Mouse (Mus musculus) liver, embryonic 14.5 days (tissue): ENCODE data around the gene Gm49486. TPM values are rescaled to one million over a fixed set of nuclear protein-coding genes. Genes with fewer than 3 reads are reported as not detected.

Experiments used
- ATAC-seq: fragments of 200-750 bp; cut with Nextera tagmentation; 2 replicates; pipeline ENCODE4 v1.8.0; 2017; ENCODE audit warnings: moderate number of reproducible peaks, mild to moderate bottlenecking, moderate library complexity; ENCODE audit not compliant: insufficient read depth
- DNase-seq, 3 experiments: peaks; one replicate each; pipeline ENCODE4 v3.0.0-alpha.2; 2012 to 2013; ENCODE audit warnings: low read depth in 3 of 3, low spot score in 3 of 3
- H3K27ac ChIP-seq: fragments of 300-500 bp; sonication (generic); 2 replicates; pipeline ENCODE4 v1.5.1; 2014; ENCODE audit warnings: moderate library complexity, mild to moderate bottlenecking, control low read depth, inconsistent platforms
- H3K27me3 ChIP-seq: fragments of 300-500 bp; sonication (generic); 2 replicates; pipeline ENCODE4 v1.6.1; 2014; ENCODE audit warnings: mild to moderate bottlenecking, low read length, moderate library complexity; ENCODE audit not compliant: control insufficient read depth, insufficient read depth
- H3K36me3 ChIP-seq: fragments of 300-500 bp; sonication (generic); replicated peaks from 2 replicates; pipeline ENCODE4 v1.6.1; 2014; ENCODE audit warnings: low read depth; ENCODE audit not compliant: control insufficient read depth, insufficient read depth
- H3K4me1 ChIP-seq, 2 experiments: fragments of 200-500 bp in 1 of 2; fragments of 300-500 bp in 1 of 2; sonication (generic) in 1 of 2; replicated peaks; 2 replicates each; pipeline ENCODE4 v1.6.1; 2012 to 2014; ENCODE audit warnings: antibody characterized with exemption in 1 of 2, inconsistent platforms in 1 of 2, low read length in 1 of 2; ENCODE audit not compliant: control insufficient read depth in 2 of 2, insufficient read depth in 2 of 2
- H3K4me2 ChIP-seq: fragments of 300-500 bp; sonication (generic); 2 replicates; pipeline ENCODE4 v1.6.1; 2014; ENCODE audit warnings: low read depth, mild to moderate bottlenecking, control low read depth, moderate library complexity
- H3K4me3 ChIP-seq, 2 experiments: fragments of 200-500 bp in 1 of 2; fragments of 300-500 bp in 1 of 2; sonication (generic) in 1 of 2; 2 replicates each; pipeline ENCODE4 v1.5.1; 2012 to 2014; ENCODE audit warnings: low read depth in 2 of 2, low read length in 2 of 2, mild to moderate bottlenecking in 2 of 2, control low read depth in 1 of 2, inconsistent platforms in 1 of 2, moderate library complexity in 1 of 2; ENCODE audit not compliant: insufficient read depth in 1 of 2
- H3K9ac ChIP-seq: fragments of 300-500 bp; sonication (generic); replicated peaks from 2 replicates; pipeline ENCODE4 v1.6.1; 2014; ENCODE audit warnings: mild to moderate bottlenecking, control low read depth, moderate library complexity
- H3K9me3 ChIP-seq: fragments of 300-500 bp; sonication (generic); 2 replicates; pipeline ENCODE4 v1.6.1; 2016; ENCODE audit warnings: low read length, mixed read lengths; ENCODE audit not compliant: control insufficient read depth
- CTCF ChIP-seq: IDR thresholded peaks from 2 replicates; pipeline ENCODE4 v1.5.1; 2016; ENCODE audit warnings: antibody characterized with exemption, low read depth, control low read depth
- EP300 ChIP-seq: IDR thresholded peaks from 2 replicates; pipeline ENCODE4 v1.6.1; 2016; ENCODE audit warnings: antibody characterized with exemption, low read depth
- WGBS: fragments of 180-500 bp; shearing (Covaris S2); extraction: QIAGEN DNeasy Blood & Tissue Kit; methylation state at CpG from one replicate; pipeline ENCODE4 v1.1.7; 2014; ENCODE audit not compliant: insufficient replicate concordance; 5-methylcytosine and 5-hydroxymethylcytosine counted together
- polyA plus RNA-seq, 2 experiments: library from polyadenylated mRNA; depleted of rRNA in 1 of 2; stranded (reverse) in 1 of 2; unstranded in 1 of 2; fragments of >200 nt; fragmentation: Nextera tagmentation in 1 of 2; extraction: Ambion mirVana in 1 of 2; gene quantifications; 2 replicates each; pipeline versions ENCODE4 v1.2.1 to v1.2.3; 2012 to 2014

The Gm49486 gene
- polyA plus RNA-seq, 2 experiments: 0.06 TPM; not detected in 1

DNA sequence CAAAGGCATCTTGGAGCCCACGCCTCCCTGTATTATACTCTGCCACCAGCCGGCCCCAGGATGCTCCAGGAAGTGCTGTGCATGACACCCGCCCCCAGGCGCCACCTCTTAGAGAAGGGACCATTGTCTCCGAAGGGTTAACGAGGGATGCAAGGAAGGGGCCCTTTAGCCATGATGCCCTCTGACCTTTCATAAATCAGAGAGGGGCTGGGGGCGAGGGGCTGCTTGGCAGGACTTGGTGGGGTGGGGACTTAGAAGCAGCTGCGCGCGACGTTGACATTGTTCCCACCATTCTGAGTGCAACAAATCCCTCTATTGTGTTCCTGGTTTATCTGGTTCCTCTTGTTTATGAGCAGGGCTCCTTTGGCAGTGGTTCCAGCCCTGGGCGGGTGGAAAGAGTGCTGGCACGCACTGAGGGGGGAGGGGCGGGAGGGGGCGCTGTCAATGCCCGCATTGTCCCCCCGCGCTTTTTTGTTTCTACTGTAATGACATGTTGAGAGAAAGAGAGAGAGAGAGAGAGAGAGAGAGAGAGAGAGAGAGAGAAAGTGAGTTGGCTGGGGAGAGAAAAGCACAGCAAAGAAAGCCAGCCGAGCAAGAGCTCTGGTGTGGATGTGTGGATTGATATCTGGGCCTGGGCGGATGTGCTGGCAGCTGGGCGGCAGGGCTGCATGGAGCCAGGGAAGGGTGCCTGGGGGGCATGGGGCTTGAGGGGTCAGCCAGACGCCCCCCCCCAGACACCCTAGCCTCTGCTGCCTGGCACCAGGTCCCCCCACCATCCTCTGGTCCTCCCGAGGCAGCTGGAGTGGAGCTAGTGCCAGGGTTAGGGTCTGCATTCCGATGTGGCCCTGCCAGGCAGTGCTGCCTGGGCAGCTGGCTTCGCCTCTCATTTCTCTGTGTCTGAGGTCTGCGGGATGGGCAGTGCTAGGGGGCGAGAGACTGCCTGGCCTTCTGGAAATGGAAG, 36.0 kb upstream of the Gm49486 start:
- ATAC-seq (no peak), DNase-seq (no peak)
- Histone ChIP-seq H3K4me2 (no peak overlapping the region), H3K4me3 (no peak overlapping the region), H3K9ac (no peak overlapping the region), H3K27me3 (no peaks in the 10 kb centered on the region), H3K4me1 (no peaks in the 10 kb centered on the region), H3K27ac (no peak overlapping the region), H3K9me3 (no peaks in the 10 kb centered on the region), H3K36me3 (no peaks in the 10 kb centered on the region)
- no peak for TF ChIP-seq CTCF
- TF ChIP-seq EP300: no peak
- 47% methylated on average over 27 of the region's 27 CpGs for WGBS

DNA sequence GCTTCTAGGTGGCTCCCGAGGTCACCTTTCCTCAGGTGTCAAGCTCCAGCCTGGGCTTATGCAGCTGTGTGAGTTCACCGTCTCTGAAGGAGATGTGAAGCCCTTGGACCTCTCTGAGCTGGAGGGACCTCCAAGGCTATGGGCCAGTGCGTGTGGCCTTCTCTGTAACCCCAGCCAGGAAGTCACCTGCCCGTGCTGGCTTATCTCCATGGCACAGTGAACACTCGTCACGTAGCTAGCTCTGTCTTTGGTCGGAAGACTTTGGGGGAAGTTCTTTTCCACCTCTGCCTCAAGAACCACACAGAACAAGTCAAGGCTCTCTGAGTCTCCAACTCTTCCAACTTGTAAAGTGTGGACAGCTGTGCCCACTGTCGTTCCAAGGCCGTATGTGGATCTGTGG, 35.1 kb upstream of the Gm49486 start:
- H3K36me3 ChIP-seq: no peaks in the 10 kb centered on the region
- DNase-seq (no peak), ATAC-seq (no peak)
- no peak overlapping the region for H3K4me3 ChIP-seq
- H3K9me3 ChIP-seq: no peaks in the 10 kb centered on the region
- 27% methylated on average over 9 of the region's 9 CpGs for WGBS
- H3K4me1 ChIP-seq: no peaks in the 10 kb centered on the region
- H3K4me2 ChIP-seq: no peak overlapping the region
- H3K27ac ChIP-seq: no peak overlapping the region
- TF ChIP-seq CTCF: no peak
- H3K27me3 ChIP-seq: no peaks in the 10 kb centered on the region
- H3K9ac ChIP-seq: no peak overlapping the region

DNA sequence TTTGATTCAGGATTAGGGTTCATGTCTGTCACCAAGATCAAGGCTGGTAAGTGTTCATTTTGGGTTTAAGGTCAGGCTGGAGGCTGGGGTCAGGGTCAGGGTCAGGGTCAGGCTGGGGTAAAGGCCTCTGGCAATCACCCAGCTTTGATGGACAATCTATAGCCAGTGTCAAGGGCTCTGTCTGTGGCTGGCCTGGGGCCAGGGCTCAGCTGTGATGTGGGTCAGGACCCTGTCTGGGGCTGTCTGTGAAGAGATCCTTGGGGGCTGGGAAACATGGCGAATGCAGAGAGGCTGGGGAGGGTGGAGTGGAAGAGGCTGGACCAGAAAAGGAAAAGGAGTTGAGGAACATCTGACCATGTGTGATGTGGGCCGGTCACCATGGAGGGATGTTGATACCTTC, 34.2 kb upstream of the Gm49486 start:
- H3K4me1 ChIP-seq: no peaks in the 10 kb centered on the region
- H3K36me3 ChIP-seq: no peaks in the 10 kb centered on the region
- no peak overlapping the region for H3K27ac ChIP-seq
- no peaks in the 10 kb centered on the region for H3K27me3 ChIP-seq
- DNase-seq (no peak), ATAC-seq (peak; percentile 39; the same call in 1 of the 2 replicates)
- H3K9me3 ChIP-seq: no peaks in the 10 kb centered on the region
- H3K4me3 ChIP-seq: no peak overlapping the region
- H3K9ac ChIP-seq: no peak overlapping the region
- no peak overlapping the region for H3K4me2 ChIP-seq
- WGBS: 66% methylated on average over 2 of the region's 2 CpGs
- TF ChIP-seq CTCF: no peak

DNA sequence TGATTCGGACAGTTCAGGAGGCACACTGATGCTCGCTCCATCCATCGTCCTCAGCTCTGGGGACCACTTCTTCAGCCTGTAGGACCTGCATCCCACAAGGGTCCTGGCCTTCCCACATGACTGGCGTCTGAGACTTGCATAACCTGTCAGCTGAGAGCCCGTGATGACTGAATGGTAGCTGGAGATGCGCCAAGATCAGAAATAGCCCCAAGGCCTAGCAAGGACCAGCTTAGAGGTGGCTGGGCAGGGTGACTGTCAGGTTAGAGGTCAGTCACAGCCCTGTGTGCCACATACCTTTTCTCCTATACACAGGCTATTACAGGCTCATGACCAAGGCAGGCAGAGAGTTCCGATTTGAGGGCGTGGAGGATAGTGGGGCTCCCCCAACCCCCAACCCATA, 33.7 kb upstream of the Gm49486 start:
- Histone ChIP-seq H3K4me1 (no peaks in the 10 kb centered on the region), H3K27me3 (no peaks in the 10 kb centered on the region), H3K9ac (no peak overlapping the region), H3K9me3 (no peaks in the 10 kb centered on the region), H3K4me2 (no peak overlapping the region), H3K36me3 (no peaks in the 10 kb centered on the region), H3K4me3 (no peak overlapping the region), H3K27ac (no peak overlapping the region)
- DNase-seq (no peak), ATAC-seq (no peak)
- 56% methylated on average over 8 of the region's 8 CpGs for WGBS
- TF ChIP-seq EP300 (no peak), CTCF (no peak)

DNA sequence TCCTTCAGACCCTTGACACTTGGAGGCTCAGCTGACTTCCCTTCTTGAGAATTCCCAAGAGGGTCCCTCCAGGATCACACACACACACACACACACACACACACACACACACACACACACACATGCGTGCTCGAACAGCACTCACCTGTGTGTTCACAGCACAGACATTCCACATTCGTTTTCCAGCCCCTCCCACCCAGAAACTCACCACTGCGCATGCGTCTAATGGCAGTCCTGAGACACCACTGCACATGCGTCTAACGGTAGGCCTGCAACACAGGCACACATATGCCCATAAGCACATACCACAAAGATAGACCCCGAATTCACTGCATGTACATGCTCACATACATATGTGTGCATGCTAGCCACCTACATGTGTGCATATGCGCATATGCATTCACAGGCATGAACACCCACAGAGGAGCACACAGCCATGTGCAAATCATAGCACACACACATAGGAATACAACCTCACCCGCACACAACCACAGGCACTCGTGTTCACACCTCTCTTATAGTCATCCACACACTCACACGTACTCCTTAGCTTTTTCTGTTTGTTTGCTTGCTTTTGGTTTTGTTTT, 29.7 kb upstream of the Gm49486 start:
- no peaks in the 10 kb centered on the region for H3K27me3 ChIP-seq
- no peak overlapping the region for H3K27ac ChIP-seq
- DNase-seq (no peak), ATAC-seq (no peak)
- H3K4me1 ChIP-seq: no peaks in the 10 kb centered on the region
- H3K9ac ChIP-seq: no peak overlapping the region
- 69% methylated on average over 12 of the region's 12 CpGs for WGBS
- no peak for TF ChIP-seq CTCF
- TF ChIP-seq EP300: no peak
- H3K9me3 ChIP-seq: no peaks in the 10 kb centered on the region
- no peaks in the 10 kb centered on the region for H3K36me3 ChIP-seq
- no peak overlapping the region for H3K4me2 ChIP-seq
- no peak overlapping the region for H3K4me3 ChIP-seq
